Mouse (Mus musculus) midbrain, embryonic 14.5 days (tissue): ENCODE measurements at regions not wholly inside any gene's neighbourhood (a gene's known extent, or its start where the extent isn't known, plus 50 kb on each side); places are given as distances from the start of the nearest gene placed in this dataset.
"Not testable (repeated sequence)": the region's sequence is repeated elsewhere in the genome, so short reads cannot be mapped to it uniquely, and the experiment has no call there.

ENCODE experiments used
- ATAC-seq: fragments of 200-750 bp; cut with Nextera tagmentation; 2 replicates; pipeline ENCODE4 v1.8.0; 2017; ENCODE audit warnings: moderate number of reproducible peaks, moderate library complexity; ENCODE audit not compliant: low FRiP score, low TSS enrichment
- DNase-seq: peaks from one replicate; pipeline ENCODE4 v3.0.0-alpha.2; 2015
- H3K27ac ChIP-seq: fragments of 300-500 bp; sonication (generic); replicated peaks from 2 replicates; pipeline ENCODE4 v1.5.1; 2014; ENCODE audit warnings: mild to moderate bottlenecking, low read depth, low read length, moderate library complexity
- H3K27me3 ChIP-seq: fragments of 300-500 bp; sonication (generic); 2 replicates; pipeline ENCODE4 v1.6.1; 2014; ENCODE audit warnings: low read length, control low read depth, mixed read lengths; ENCODE audit not compliant: control insufficient read depth, insufficient read depth
- H3K36me3 ChIP-seq: fragments of 300-500 bp; sonication (generic); 2 replicates; pipeline ENCODE4 v1.6.1; 2014; ENCODE audit warnings: low read length, control low read depth; ENCODE audit not compliant: control insufficient read depth, insufficient read depth
- H3K4me1 ChIP-seq: fragments of 300-500 bp; sonication (generic); 2 replicates; pipeline ENCODE4 v1.6.1; 2014; ENCODE audit warnings: mild to moderate bottlenecking, antibody characterized with exemption, low read length, control low read depth; ENCODE audit not compliant: control insufficient read depth, insufficient read depth
- H3K4me2 ChIP-seq: fragments of 300-500 bp; sonication (generic); 2 replicates; pipeline ENCODE4 v1.6.1; 2014; ENCODE audit warnings: mild to moderate bottlenecking, low read length, moderate library complexity
- H3K4me3 ChIP-seq: fragments of 300-500 bp; sonication (generic); replicated peaks from 2 replicates; pipeline ENCODE4 v1.5.1; 2014; ENCODE audit warnings: low read depth, low read length
- H3K9ac ChIP-seq: fragments of 300-500 bp; sonication (generic); replicated peaks from 2 replicates; pipeline ENCODE4 v1.6.1; 2014; ENCODE audit warnings: mild to moderate bottlenecking, low read length, moderate library complexity
- H3K9me3 ChIP-seq: fragments of 300-500 bp; sonication (generic); 2 replicates; pipeline ENCODE4 v1.6.1; 2016; ENCODE audit warnings: low read length, control low read depth, mixed read lengths; ENCODE audit not compliant: control insufficient read depth
- WGBS: fragments of 180-500 bp; shearing (Covaris S2); extraction: QIAGEN DNeasy Blood & Tissue Kit; methylation state at CpG from one replicate; pipeline ENCODE4 v1.1.7; 2014; 5-methylcytosine and 5-hydroxymethylcytosine counted together

GRCm38 (mm10) chr15:93144899-93145298 lies 130.1 kb downstream of the Gxylt1 start:
- H3K9ac ChIP-seq, result no peak overlapping the region
- WGBS, result 86% methylated on average over 9 of the region's 9 CpGs

GRCm38 (mm10) chr15:93144264-93144663 lies 130.7 kb downstream of the Gxylt1 start:
- ATAC-seq, result no peak
- Histone ChIP-seq H3K4me1 (no peaks in the 10 kb centered on the region; the same call in 1 of the 2 replicates), H3K9me3 (no peaks in the 10 kb centered on the region), H3K36me3 (no peaks in the 10 kb centered on the region), H3K4me2 (no peak overlapping the region), H3K27me3 (no peaks in the 10 kb centered on the region), H3K27ac (no peak overlapping the region), H3K4me3 (no peak overlapping the region), H3K9ac (no peak overlapping the region)
- WGBS, result 39% methylated on average over 4 of the region's 4 CpGs
- DNase-seq, result no peak

More at GRCm38 (mm10) chr15:93144899-93145298, 130.1 kb downstream of the Gxylt1 start:
- ATAC-seq (no peak), DNase-seq (no peak)
- no peaks in the 10 kb centered on the region for H3K36me3 ChIP-seq
- no peak overlapping the region for H3K27ac ChIP-seq
- no peaks in the 10 kb centered on the region for H3K9me3 ChIP-seq
- no peaks in the 10 kb centered on the region for H3K27me3 ChIP-seq
- H3K4me3 ChIP-seq, result no peak overlapping the region
- H3K4me1 ChIP-seq, result no peaks in the 10 kb centered on the region; the same call in 1 of the 2 replicates
- H3K4me2 ChIP-seq, result no peak overlapping the region

GRCm38 (mm10) chr15:93133379-93133778 lies 141.6 kb downstream of the Gxylt1 start:
- Histone ChIP-seq H3K27me3 (no peaks in the 10 kb centered on the region), H3K4me3 (0 out of 2 replicates have a peak overlapping the region, but pooled peaks have one; percentile 2), H3K4me1 (no peaks in the 10 kb centered on the region), H3K9ac (no peak overlapping the region), H3K27ac (peak overlapping the region; percentile 21; the same call in 1 of the 2 replicates), H3K4me2 (peak overlapping the region; percentile 35), H3K36me3 (no peaks in the 10 kb centered on the region), H3K9me3 (no peaks in the 10 kb centered on the region)
- WGBS, result 50% methylated on average over 18 of the region's 18 CpGs
- ATAC-seq (no peak), DNase-seq (peak; percentile 64)

- no peaks in the 10 kb centered on the region for H3K9me3 ChIP-seq
- H3K4me3 ChIP-seq, result no peak overlapping the region
- ATAC-seq (no peak), DNase-seq (no peak)
- no peak overlapping the region for H3K4me2 ChIP-seq
- no peak overlapping the region for H3K27ac ChIP-seq
- H3K36me3 ChIP-seq, result no peaks in the 10 kb centered on the region
- no peak overlapping the region for H3K9ac ChIP-seq
- no peaks in the 10 kb centered on the region for H3K4me1 ChIP-seq
- H3K27me3 ChIP-seq, result no peaks in the 10 kb centered on the region
These were observed 143.9 kb downstream of the Gxylt1 start for GRCm38 (mm10) chr15:93131056-93131455.

- H3K36me3 ChIP-seq, result no peaks in the 10 kb centered on the region
- no peak overlapping the region for H3K4me3 ChIP-seq
- no peak overlapping the region for H3K4me2 ChIP-seq
- DNase-seq (peak; percentile 41), ATAC-seq (no peak)
- H3K4me1 ChIP-seq, result no peaks in the 10 kb centered on the region
- no peaks in the 10 kb centered on the region for H3K9me3 ChIP-seq
- H3K9ac ChIP-seq, result no peak overlapping the region
- 19% methylated on average over 5 of the region's 5 CpGs for WGBS
- 0 out of 2 replicates have a peak overlapping the region, but pooled peaks have one; percentile 10 for H3K27ac ChIP-seq
- H3K27me3 ChIP-seq, result no peaks in the 10 kb centered on the region
These were observed 149.7 kb downstream of the Gxylt1 start for GRCm38 (mm10) chr15:93125261-93125660.

- no peaks in the 10 kb centered on the region for H3K9me3 ChIP-seq
- no peak overlapping the region for H3K4me2 ChIP-seq
- H3K4me3 ChIP-seq, result no peak overlapping the region
- 82% methylated on average over 4 of the region's 4 CpGs for WGBS
- no peak for DNase-seq
- ATAC-seq, result no peak
- no peaks in the 10 kb centered on the region for H3K4me1 ChIP-seq
- H3K9ac ChIP-seq, result no peak overlapping the region
- no peak overlapping the region; the same call in 1 of the 2 replicates for H3K27ac ChIP-seq
- H3K36me3 ChIP-seq, result no peaks in the 10 kb centered on the region
- H3K27me3 ChIP-seq, result no peaks in the 10 kb centered on the region
These were observed 153.8 kb downstream of the Gxylt1 start for GRCm38 (mm10) chr15:93121156-93121555.

- not testable (repeated sequence) for H3K27me3 ChIP-seq, H3K36me3 ChIP-seq, ATAC-seq, H3K9ac ChIP-seq, H3K4me3 ChIP-seq, H3K4me1 ChIP-seq, H3K4me2 ChIP-seq, H3K27ac ChIP-seq, H3K9me3 ChIP-seq
- peak; percentile 26 for DNase-seq
- WGBS, result 66% methylated on average over 2 of the region's 2 CpGs
These were observed 157.2 kb downstream of the Gxylt1 start for GRCm38 (mm10) chr15:93117806-93118205.

- no peaks in the 10 kb centered on the region for H3K27me3 ChIP-seq
- 3% methylated on average over 16 of the region's 16 CpGs for WGBS
- DNase-seq (peak; percentile 79), ATAC-seq (peak; percentile 83)
- H3K27ac ChIP-seq, result 0 out of 2 replicates have a peak overlapping the region, but pooled peaks have one; percentile 32
- H3K9me3 ChIP-seq, result no peaks in the 10 kb centered on the region
- peak overlapping the region; percentile 19 for H3K4me3 ChIP-seq
- H3K4me2 ChIP-seq, result peak overlapping the region; percentile 53
- peak overlapping the region; percentile 17; the same call in 1 of the 2 replicates for H3K9ac ChIP-seq
- H3K36me3 ChIP-seq, result no peaks in the 10 kb centered on the region
- no peaks in the 10 kb centered on the region; the same call in 1 of the 2 replicates for H3K4me1 ChIP-seq
These were observed 159.3 kb downstream of the Gxylt1 start for GRCm38 (mm10) chr15:93115674-93116102.

- DNase-seq, result no peak
These were observed 170.0 kb downstream of the Gxylt1 start for GRCm38 (mm10) chr15:93104936-93105335.

More at GRCm38 (mm10) chr15:93104936-93105335, 170.0 kb downstream of the Gxylt1 start:
- Histone ChIP-seq H3K27me3 (no peaks in the 10 kb centered on the region), H3K4me1 (0 out of 2 replicates have a peak, but pooled peaks cover 5% of the 10 kb centered on the region), H3K4me3 (no peak overlapping the region), H3K27ac (no peak overlapping the region), H3K9me3 (no peaks in the 10 kb centered on the region), H3K9ac (no peak overlapping the region), H3K36me3 (no peaks in the 10 kb centered on the region), H3K4me2 (no peak overlapping the region)
- WGBS, result 92% methylated on average over 4 of the region's 4 CpGs
- no peak for ATAC-seq
